Mouse (Mus musculus) embryo, embryonic 10.5 days (tissue): Measurements from ENCODE around the gene Mpv17.

Experiments
- DNase-seq: peaks from one replicate; pipeline ENCODE4 v3.0.0-alpha.2; 2015; ENCODE audit warnings: low spot score

The Mpv17 gene

GRCm38 (mm10) chr5:31183678-31184077, 29.6 kb upstream of the Mpv17 start:
- no peak for DNase-seq

- DNase-seq, result no peak
Observed at GRCm38 (mm10) chr5:31181183-31181770, 27.2 kb upstream of the Mpv17 start.

GRCm38 (mm10) chr5:31179766-31180630, 25.9 kb upstream of the Mpv17 start, which contains the start of the genes Gm29609 and Gtf3c2:
TSS of gene Gm29609 (minus strand) at chr5:31179911.
TSS of gene Gtf3c2 (minus strand) at chr5:31180144.
- peak; percentile 96 for DNase-seq

- peak; percentile 62 for DNase-seq
Observed at GRCm38 (mm10) chr5:31179301-31179765, 25.3 kb upstream of the Mpv17 start.

- DNase-seq, result no peak
Observed at GRCm38 (mm10) chr5:31168630-31169029, 14.6 kb upstream of the Mpv17 start.

- no peak for DNase-seq
Observed at GRCm38 (mm10) chr5:31164878-31165277, 10.8 kb upstream of the Mpv17 start.

GRCm38 (mm10) chr5:31162462-31162861, 8.4 kb upstream of the Mpv17 start:
- no peak for DNase-seq

GRCm38 (mm10) chr5:31153516-31154151, 417 bp downstream of the Mpv17 start:
- DNase-seq, result no peak

- no peak for DNase-seq
Observed at GRCm38 (mm10) chr5:31151746-31152145, 2.3 kb downstream of the Mpv17 start.

GRCm38 (mm10) chr5:31149781-31150180, 4.3 kb downstream of the Mpv17 start:
- no peak for DNase-seq

- peak; percentile 59 for DNase-seq
Observed at GRCm38 (mm10) chr5:31138968-31139425, 15.1 kb downstream of the Mpv17 start.

- peak; percentile 26 for DNase-seq
Observed at GRCm38 (mm10) chr5:31138241-31138967, 15.6 kb downstream of the Mpv17 start, which contains the start of gene Ucn. TSS of gene Ucn (minus strand) at chr5:31138829.

GRCm38 (mm10) chr5:31137658-31138057, 16.4 kb downstream of the Mpv17 start:
- peak; percentile 19 for DNase-seq

- peak; percentile 14 for DNase-seq
Observed at GRCm38 (mm10) chr5:31136730-31137424, 17.2 kb downstream of the Mpv17 start.

GRCm38 (mm10) chr5:31126050-31126449, 28.0 kb downstream of the Mpv17 start:
- no peak for DNase-seq

- DNase-seq, result peak; percentile 29
Observed at GRCm38 (mm10) chr5:31123481-31123880, 30.6 kb downstream of the Mpv17 start.

- no peak for DNase-seq
Observed at GRCm38 (mm10) chr5:31121111-31121510, 32.9 kb downstream of the Mpv17 start.

- no peak for DNase-seq
Observed at GRCm38 (mm10) chr5:31116912-31117311, 37.1 kb downstream of the Mpv17 start.

- no peak for DNase-seq
Observed at GRCm38 (mm10) chr5:31116354-31116753, 37.7 kb downstream of the Mpv17 start, which contains the start of gene Trim54. TSS of gene Trim54 (plus strand) at chr5:31116712.

GRCm38 (mm10) chr5:31110781-31111180, 43.3 kb downstream of the Mpv17 start:
- peak; percentile 19 for DNase-seq

- DNase-seq, result no peak
Observed at GRCm38 (mm10) chr5:31108000-31108490, 46.0 kb downstream of the Mpv17 start, which contains the start of gene Slc30a3. TSS of gene Slc30a3 (minus strand) at chr5:31108237.
